Mouse (Mus musculus): ENCODE data around the gene Mkrn1.

DNA sequence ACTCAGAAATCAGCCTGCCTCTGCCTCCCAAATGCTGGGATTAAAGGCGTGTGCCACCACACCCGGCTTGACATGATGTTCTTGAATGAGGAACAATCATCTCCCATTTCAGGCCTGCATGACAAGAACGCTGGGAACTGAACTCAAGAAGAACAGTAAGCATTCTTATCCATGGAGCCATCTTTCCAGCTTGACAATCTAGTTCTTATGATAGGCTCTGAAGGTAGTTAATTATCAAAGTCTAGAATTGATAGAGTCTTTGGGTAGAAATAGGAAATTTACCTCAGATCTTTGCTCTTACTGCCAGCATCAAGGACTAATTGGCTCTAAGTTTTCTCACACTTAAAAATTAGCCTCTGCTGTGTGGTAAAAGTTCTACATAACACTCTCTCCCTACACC lies 40.0 kb downstream of the Mkrn1 start:
- no peak for TF ChIP-seq CTCF (IDR thresholded peaks at IDR 0.05; ENCODE audit: insufficient read depth, low read length)
- no peak for TF ChIP-seq POLR2A (IDR thresholded peaks at IDR 0.05; ENCODE audit: borderline replicate concordance, extremely low read depth, low read depth, low read length)

All from lung, adult 2 months (tissue).